Mouse (Mus musculus) kidney, adult 11 months (tissue): ENCODE measurements at regions not wholly inside any gene's neighbourhood (a gene's known extent, or its start where the extent isn't known, plus 50 kb on each side); places are given as distances from the start of the nearest gene placed in this dataset.
A peak's percentile ranks its signal among the peaks of the same experiment; 100 is the strongest.

ENCODE experiments used
- DNase-seq: peaks from one replicate; pipeline ENCODE4 v3.0.0; 2022

GRCm38 (mm10) chr1:125307223-125307622 is 128.3 kb downstream of the Actr3 start:
- DNase-seq: no peak

- DNase-seq: no peak
These were observed 136.9 kb downstream of the Actr3 start for GRCm38 (mm10) chr1:125298520-125299090.

GRCm38 (mm10) chr1:125295646-125296045 is 139.9 kb downstream of the Actr3 start:
- no peak for DNase-seq

- no peak for DNase-seq
These were observed 145.1 kb downstream of the Actr3 start for GRCm38 (mm10) chr1:125290320-125291021.

GRCm38 (mm10) chr1:125286347-125286746 is 149.2 kb downstream of the Actr3 start:
- no peak for DNase-seq

GRCm38 (mm10) chr1:125284693-125285092 is 150.8 kb downstream of the Actr3 start:
- DNase-seq: no peak

- no peak for DNase-seq
These were observed 161.8 kb downstream of the Actr3 start for GRCm38 (mm10) chr1:125273752-125274151.

GRCm38 (mm10) chr1:125263684-125264083 is 171.8 kb downstream of the Actr3 start:
- no peak for DNase-seq

- no peak for DNase-seq
These were observed 172.5 kb downstream of the Actr3 start for GRCm38 (mm10) chr1:125263068-125263467.

- DNase-seq: no peak
These were observed 193.2 kb downstream of the Actr3 start for GRCm38 (mm10) chr1:125242345-125242744.

GRCm38 (mm10) chr1:125241717-125242116 is 193.8 kb downstream of the Actr3 start:
- DNase-seq: no peak

GRCm38 (mm10) chr1:125237595-125237988 is 197.9 kb downstream of the Actr3 start:
- no peak for DNase-seq

GRCm38 (mm10) chr1:125236948-125237594 is 198.5 kb downstream of the Actr3 start:
- no peak for DNase-seq

- no peak for DNase-seq
These were observed 200.8 kb downstream of the Actr3 start for GRCm38 (mm10) chr1:125234747-125235146.

GRCm38 (mm10) chr1:125223370-125223769 is 212.2 kb downstream of the Actr3 start:
- no peak for DNase-seq

GRCm38 (mm10) chr1:125216192-125216591 is 219.3 kb downstream of the Actr3 start:
- no peak for DNase-seq

- no peak for DNase-seq
These were observed 248.4 kb downstream of the Actr3 start for GRCm38 (mm10) chr1:125187091-125187490.

GRCm38 (mm10) chr1:125176124-125176937 is 259.2 kb downstream of the Actr3 start:
- no peak for DNase-seq

GRCm38 (mm10) chr1:125174725-125175124 is 260.8 kb downstream of the Actr3 start:
- no peak for DNase-seq

GRCm38 (mm10) chr1:125172474-125172873 is 263.1 kb downstream of the Actr3 start:
- DNase-seq: no peak

GRCm38 (mm10) chr1:125165226-125165625 is 270.3 kb downstream of the Actr3 start:
- peak; percentile 34 for DNase-seq

GRCm38 (mm10) chr1:125158481-125158880 is 277.0 kb downstream of the Actr3 start:
- DNase-seq: peak; percentile 23

- DNase-seq: no peak
These were observed 279.4 kb downstream of the Actr3 start for GRCm38 (mm10) chr1:125156093-125156492.
